Mouse (Mus musculus): Measurements from ENCODE around the gene Adam12. TPM values are rescaled to one million over a fixed set of nuclear protein-coding genes. Genes with fewer than 3 reads are reported as not detected.

Adam12 gene
- polyA plus RNA-seq, 1 experiment from 2014 or later = 2.3 TPM

GRCm38 (mm10) chr7:134090764-134091163 is 141.2 kb downstream of the Adam12 start:
- Histone ChIP-seq H3K9me3 (no peaks in the 10 kb centered on the region), H3K4me1 (no peaks in the 10 kb centered on the region)

GRCm38 (mm10) chr7:134090256-134090655 is 141.7 kb downstream of the Adam12 start:
- no peak overlapping the region for H3K4me3 ChIP-seq
- ATAC-seq (replicated peaks) = no peak
- no peaks in the 10 kb centered on the region for H3K9me3 ChIP-seq
- H3K27ac ChIP-seq (replicated peaks) = no peak overlapping the region
- H3K9ac ChIP-seq (replicated peaks) = no peak overlapping the region
- 94% methylated on average over 9 of the region's 9 CpGs for WGBS
- no peak overlapping the region for H3K4me2 ChIP-seq (replicated peaks)
- H3K4me1 ChIP-seq = no peaks in the 10 kb centered on the region
- no peaks in the 10 kb centered on the region for H3K36me3 ChIP-seq
- no peaks in the 10 kb centered on the region for H3K27me3 ChIP-seq

More at GRCm38 (mm10) chr7:134090764-134091163, 141.2 kb downstream of the Adam12 start:
- Histone ChIP-seq H3K36me3 (no peaks in the 10 kb centered on the region), H3K27ac (replicated peaks) (no peak overlapping the region), H3K27me3 (no peaks in the 10 kb centered on the region), H3K9ac (replicated peaks) (no peak overlapping the region), H3K4me3 (no peak overlapping the region), H3K4me2 (replicated peaks) (no peak overlapping the region)
- WGBS = 74% methylated on average over 3 of the region's 3 CpGs
- ATAC-seq (replicated peaks) = no peak

- ATAC-seq (replicated peaks) = no peak
- Histone ChIP-seq H3K27me3 (no peaks in the 10 kb centered on the region), H3K4me3 (no peak overlapping the region), H3K4me2 (replicated peaks) (no peak overlapping the region), H3K4me1 (no peaks in the 10 kb centered on the region), H3K9me3 (no peaks in the 10 kb centered on the region), H3K27ac (replicated peaks) (no peak overlapping the region), H3K9ac (replicated peaks) (no peak overlapping the region), H3K36me3 (no peaks in the 10 kb centered on the region)
- 62% methylated on average over 14 of the region's 14 CpGs for WGBS
These were observed 143.2 kb downstream of the Adam12 start for GRCm38 (mm10) chr7:134088548-134089347.

GRCm38 (mm10) chr7:134085396-134085795 is 146.6 kb downstream of the Adam12 start:
- Histone ChIP-seq H3K36me3 (no peaks in the 10 kb centered on the region), H3K4me2 (replicated peaks) (no peak overlapping the region), H3K4me1 (no peaks in the 10 kb centered on the region), H3K4me3 (no peak overlapping the region), H3K9ac (replicated peaks) (no peak overlapping the region), H3K27me3 (no peaks in the 10 kb centered on the region), H3K27ac (replicated peaks) (no peak overlapping the region), H3K9me3 (no peaks in the 10 kb centered on the region)
- ATAC-seq (replicated peaks) = no peak
- 62% methylated on average over 2 of the region's 2 CpGs for WGBS

- H3K36me3 ChIP-seq = no peaks in the 10 kb centered on the region
- ATAC-seq (replicated peaks) = no peak
- H3K9ac ChIP-seq (replicated peaks) = no peak overlapping the region
- no peaks in the 10 kb centered on the region for H3K9me3 ChIP-seq
- H3K27me3 ChIP-seq = no peaks in the 10 kb centered on the region
- H3K4me2 ChIP-seq (replicated peaks) = no peak overlapping the region
- H3K27ac ChIP-seq (replicated peaks) = no peak overlapping the region
- no peaks in the 10 kb centered on the region for H3K4me1 ChIP-seq
- H3K4me3 ChIP-seq = no peak overlapping the region
These were observed 147.0 kb downstream of the Adam12 start for GRCm38 (mm10) chr7:134084926-134085325.

- 91% methylated on average over 8 of the region's 8 CpGs for WGBS
- H3K9me3 ChIP-seq = no peaks in the 10 kb centered on the region
- H3K27me3 ChIP-seq = no peaks in the 10 kb centered on the region
These were observed 150.5 kb downstream of the Adam12 start for GRCm38 (mm10) chr7:134081307-134082072.

GRCm38 (mm10) chr7:134079980-134080725 is 151.8 kb downstream of the Adam12 start:
- H3K36me3 ChIP-seq = no peaks in the 10 kb centered on the region
- no peak overlapping the region for H3K4me2 ChIP-seq (replicated peaks)
- H3K9ac ChIP-seq (replicated peaks) = no peak overlapping the region
- WGBS = 72% methylated on average over 17 of the region's 17 CpGs
- no peak overlapping the region for H3K4me3 ChIP-seq
- H3K27me3 ChIP-seq = no peaks in the 10 kb centered on the region
- no peak for ATAC-seq (replicated peaks)
- no peak overlapping the region for H3K27ac ChIP-seq (replicated peaks)
- H3K4me1 ChIP-seq = no peaks in the 10 kb centered on the region
- no peaks in the 10 kb centered on the region for H3K9me3 ChIP-seq

More at GRCm38 (mm10) chr7:134081307-134082072, 150.5 kb downstream of the Adam12 start:
- no peak for ATAC-seq (replicated peaks)
- H3K9ac ChIP-seq (replicated peaks) = no peak overlapping the region
- H3K4me2 ChIP-seq (replicated peaks) = no peak overlapping the region
- H3K4me1 ChIP-seq = no peaks in the 10 kb centered on the region
- no peaks in the 10 kb centered on the region for H3K36me3 ChIP-seq
- no peak overlapping the region for H3K4me3 ChIP-seq
- no peak overlapping the region for H3K27ac ChIP-seq (replicated peaks)

- Histone ChIP-seq H3K4me3 (no peak overlapping the region), H3K9ac (replicated peaks) (no peak overlapping the region), H3K4me1 (no peaks in the 10 kb centered on the region), H3K4me2 (replicated peaks) (no peak overlapping the region), H3K27me3 (no peaks in the 10 kb centered on the region), H3K36me3 (no peaks in the 10 kb centered on the region), H3K9me3 (no peaks in the 10 kb centered on the region), H3K27ac (replicated peaks) (no peak overlapping the region)
- 88% methylated on average over 4 of the region's 4 CpGs for WGBS
- no peak for ATAC-seq (replicated peaks)
These were observed 154.3 kb downstream of the Adam12 start for GRCm38 (mm10) chr7:134077684-134078083.

GRCm38 (mm10) chr7:134073011-134073410 is 158.9 kb downstream of the Adam12 start:
- H3K4me2 ChIP-seq (replicated peaks) = no peak overlapping the region
- no peaks in the 10 kb centered on the region for H3K36me3 ChIP-seq
- no peak overlapping the region for H3K27ac ChIP-seq (replicated peaks)
- no peaks in the 10 kb centered on the region for H3K4me1 ChIP-seq
- H3K27me3 ChIP-seq = no peaks in the 10 kb centered on the region
- no peak overlapping the region for H3K4me3 ChIP-seq
- ATAC-seq (replicated peaks) = no peak
- H3K9ac ChIP-seq (replicated peaks) = no peak overlapping the region
- H3K9me3 ChIP-seq = no peaks in the 10 kb centered on the region
- 91% methylated on average over 5 of the region's 5 CpGs for WGBS

- Histone ChIP-seq H3K36me3 (no peaks in the 10 kb centered on the region), H3K9ac (replicated peaks) (no peak overlapping the region), H3K27ac (replicated peaks) (no peak overlapping the region), H3K4me2 (replicated peaks) (no peak overlapping the region), H3K4me3 (no peak overlapping the region), H3K4me1 (no peaks in the 10 kb centered on the region), H3K9me3 (no peaks in the 10 kb centered on the region), H3K27me3 (no peaks in the 10 kb centered on the region)
- ATAC-seq (replicated peaks) = no peak
- WGBS = 87% methylated on average over 11 of the region's 11 CpGs
These were observed 160.6 kb downstream of the Adam12 start for GRCm38 (mm10) chr7:134071153-134071885.

GRCm38 (mm10) chr7:134062629-134063028 is 169.3 kb downstream of the Adam12 start:
- H3K27me3 ChIP-seq = no peaks in the 10 kb centered on the region
- H3K27ac ChIP-seq (replicated peaks) = no peak overlapping the region
- ATAC-seq (replicated peaks) = no peak
- 85% methylated on average over 4 of the region's 4 CpGs for WGBS
- H3K4me2 ChIP-seq (replicated peaks) = no peak overlapping the region
- no peak overlapping the region for H3K4me3 ChIP-seq
- no peak overlapping the region for H3K9ac ChIP-seq (replicated peaks)
- no peaks in the 10 kb centered on the region for H3K4me1 ChIP-seq
- H3K9me3 ChIP-seq = no peaks in the 10 kb centered on the region
- H3K36me3 ChIP-seq = no peaks in the 10 kb centered on the region
